Mouse (Mus musculus) gastrocnemius, postnatal 25 days (tissue): ENCODE results near the gene Car14. TPM values are rescaled to one million over a fixed set of nuclear protein-coding genes. Genes with fewer than 3 reads are reported as not detected.
"Not testable (repeated sequence)": the region's sequence is repeated elsewhere in the genome, so short reads cannot be mapped to it uniquely, and the experiment has no call there.

Experiments used
- DNase-seq: peaks from one replicate; pipeline ENCODE4 v3.0.0; 2022
- long read RNA-seq, 2 experiments: library from polyadenylated mRNA; stranded (forward); transcript quantifications; one replicate each; pipeline ENCODE4 v2.0.0; 2021
- total RNA-seq, 2 experiments: library from RNA; stranded (reverse); gene quantifications; 1 replicate in 1 of 2; 2 replicates in 1 of 2; pipeline ENCODE4 v1.2.3; 2021

The Car14 gene
- 10 to 100 TPM; 78.0 to 92.8 TPM for total RNA-seq
- long read RNA-seq, experiment 1, transcript Car14-204 (2 exons, 984 nt): major isoform, 27 of 204 reads
- long read RNA-seq, experiment 1, partial matches to known transcripts: 4 of 204 reads
- long read RNA-seq, experiment 1, other reads (novel, unspliced or antisense): 173 of 204 reads
- long read RNA-seq, experiment 2, transcript Car14-204 (2 exons, 984 nt): major isoform, 22 of 229 reads
- long read RNA-seq, experiment 2, partial matches to known transcripts: 3 of 229 reads
- long read RNA-seq, experiment 2, other reads (novel, unspliced or antisense): 204 of 229 reads

GRCm38 (mm10) chr3:95904568-95904967, at the start of gene Car14:
Gene Car14 (minus strand): TSS chr3:95904691.
- DNase-seq: peak; percentile 74

- DNase-seq: no peak
These were observed 49.0 kb upstream of the Car14 start for GRCm38 (mm10) chr3:95953522-95953921.

GRCm38 (mm10) chr3:95953023-95953422, 48.5 kb upstream of the Car14 start:
- no peak for DNase-seq

GRCm38 (mm10) chr3:95951566-95951965, 47.1 kb upstream of the Car14 start:
- DNase-seq: not testable (repeated sequence)

- peak; percentile 86 for DNase-seq
These were observed 46.5 kb upstream of the Car14 start for GRCm38 (mm10) chr3:95950763-95951551.

- DNase-seq: no peak
These were observed 43.8 kb upstream of the Car14 start for GRCm38 (mm10) chr3:95948325-95948724.

GRCm38 (mm10) chr3:95945731-95946240, 41.3 kb upstream of the Car14 start:
- peak; percentile 47 for DNase-seq

- DNase-seq: no peak
These were observed 40.3 kb upstream of the Car14 start for GRCm38 (mm10) chr3:95944742-95945141.

- no peak for DNase-seq
These were observed 38.7 kb upstream of the Car14 start for GRCm38 (mm10) chr3:95943226-95943625.

- no peak for DNase-seq
These were observed 38.3 kb upstream of the Car14 start for GRCm38 (mm10) chr3:95942749-95943148.

GRCm38 (mm10) chr3:95938835-95939234, 34.3 kb upstream of the Car14 start:
- no peak for DNase-seq

- DNase-seq: no peak
These were observed 33.7 kb upstream of the Car14 start for GRCm38 (mm10) chr3:95938217-95938616.

GRCm38 (mm10) chr3:95934448-95934847, 30.0 kb upstream of the Car14 start:
- no peak for DNase-seq

GRCm38 (mm10) chr3:95933111-95933750, 28.7 kb upstream of the Car14 start:
- DNase-seq: no peak

GRCm38 (mm10) chr3:95932566-95932965, 28.1 kb upstream of the Car14 start:
- no peak for DNase-seq

- DNase-seq: no peak
These were observed 27.7 kb upstream of the Car14 start for GRCm38 (mm10) chr3:95932157-95932556.

- no peak for DNase-seq
These were observed 27.0 kb upstream of the Car14 start for GRCm38 (mm10) chr3:95931471-95931870.

- no peak for DNase-seq
These were observed 25.9 kb upstream of the Car14 start for GRCm38 (mm10) chr3:95930471-95930789.

GRCm38 (mm10) chr3:95929581-95930470, 25.3 kb upstream of the Car14 start:
- DNase-seq: peak; percentile 45

GRCm38 (mm10) chr3:95928658-95929503, 24.4 kb upstream of the Car14 start, which contains the start of gene Anp32e:
Gene Anp32e (plus strand): TSS chr3:95929246.
- peak; percentile 97 for DNase-seq

GRCm38 (mm10) chr3:95928261-95928657, 23.8 kb upstream of the Car14 start:
- DNase-seq: no peak
